Mouse (Mus musculus) hindbrain, embryonic 14.5 days (tissue): ENCODE data around the gene Itgad. TPM values are rescaled to one million over a fixed set of nuclear protein-coding genes. Genes with fewer than 3 reads are reported as not detected.

Experiments
- ATAC-seq: fragments of 200-750 bp; cut with Nextera tagmentation; 2 replicates; pipeline ENCODE4 v1.8.0; 2017; ENCODE audit warnings: moderate number of reproducible peaks, mild to moderate bottlenecking, moderate TSS enrichment, moderate library complexity; ENCODE audit not compliant: low FRiP score
- DNase-seq: peaks from one replicate; pipeline ENCODE4 v3.0.0-alpha.2; 2015; ENCODE audit warnings: low spot score
- H3K27ac ChIP-seq: fragments of 300-500 bp; sonication (generic); 2 replicates; pipeline ENCODE4 v1.5.1; 2014; ENCODE audit warnings: mild to moderate bottlenecking, moderate library complexity
- H3K27me3 ChIP-seq: fragments of 300-500 bp; sonication (generic); 2 replicates; pipeline ENCODE4 v1.6.1; 2014; ENCODE audit warnings: mild to moderate bottlenecking, low read length, mixed read lengths; ENCODE audit not compliant: control insufficient read depth, insufficient read depth
- H3K36me3 ChIP-seq: fragments of 300-500 bp; sonication (generic); replicated peaks from 2 replicates; pipeline ENCODE4 v1.6.1; 2014; ENCODE audit not compliant: control insufficient read depth, insufficient read depth
- H3K4me1 ChIP-seq: fragments of 300-500 bp; sonication (generic); replicated peaks from 2 replicates; pipeline ENCODE4 v1.6.1; 2014; ENCODE audit warnings: antibody characterized with exemption, low read length, mixed read lengths; ENCODE audit not compliant: control insufficient read depth, insufficient read depth
- H3K4me2 ChIP-seq: fragments of 300-500 bp; sonication (generic); replicated peaks from 2 replicates; pipeline ENCODE4 v1.6.1; 2014; ENCODE audit warnings: mild to moderate bottlenecking, moderate library complexity
- H3K4me3 ChIP-seq: fragments of 300-500 bp; sonication (generic); replicated peaks from 2 replicates; pipeline ENCODE4 v1.5.1; 2014; ENCODE audit warnings: mild to moderate bottlenecking, low read length
- H3K9ac ChIP-seq: fragments of 300-500 bp; sonication (generic); 2 replicates; pipeline ENCODE4 v1.6.1; 2014
- H3K9me3 ChIP-seq: fragments of 300-500 bp; sonication (generic); 2 replicates; pipeline ENCODE4 v1.6.1; 2016; ENCODE audit warnings: low read length; ENCODE audit not compliant: control insufficient read depth
- WGBS: fragments of 180-500 bp; shearing (Covaris S2); extraction: QIAGEN DNeasy Blood & Tissue Kit; methylation state at CpG from one replicate; pipeline ENCODE4 v1.1.7; 2014; 5-methylcytosine and 5-hydroxymethylcytosine counted together
- polyA plus RNA-seq: library from polyadenylated mRNA; unstranded; fragments of >200 nt; fragmentation: Nextera tagmentation; extraction: Ambion mirVana; gene quantifications from 2 replicates; pipeline ENCODE4 v1.2.1, GENCODE M21; 2014

Itgad gene
- polyA plus RNA-seq, 1 experiment from 2014 or later: not detected

DNA sequence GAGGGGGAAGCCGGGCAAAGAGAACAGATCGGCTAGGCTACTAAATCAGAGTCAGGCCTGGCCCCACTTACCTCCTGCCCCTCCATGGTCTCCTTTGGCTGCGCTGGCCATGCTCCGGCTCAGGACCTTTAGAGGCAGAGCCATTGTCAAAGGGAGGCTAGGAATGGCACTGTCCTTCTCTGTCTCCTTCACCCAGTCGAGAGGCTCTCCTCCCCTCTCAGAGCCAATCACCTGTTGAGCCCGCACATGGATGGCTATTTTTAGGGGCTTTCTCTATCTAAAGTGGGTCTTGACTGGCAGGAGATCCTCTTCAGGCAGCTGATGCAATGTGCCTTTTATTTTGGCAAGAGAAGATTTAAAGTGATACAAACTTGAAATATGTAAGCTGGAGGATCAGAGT, 52.0 kb downstream of the Itgad start, which contains the start of gene Cox6a2:
TSS of gene Cox6a2 (minus strand) at position 236 of the 400 bp plus-strand sequence.
- Histone ChIP-seq H3K36me3 (no peaks in the 10 kb centered on the region), H3K9me3 (no peaks in the 10 kb centered on the region), H3K4me2 (no peak within 1 kb of the TSS), H3K27me3 (no peaks in the 10 kb centered on the region), H3K9ac (no peak within 1 kb of the TSS), H3K27ac (no peak within 1 kb of the TSS), H3K4me3 (no peak within 1 kb of the TSS), H3K4me1 (no peaks in the 10 kb centered on the region)
- WGBS: 85% methylated on average over 6 of the region's 6 CpGs
- ATAC-seq (no peak), DNase-seq (no peak)

- Histone ChIP-seq H3K36me3 (no peaks in the 10 kb centered on the region), H3K27ac (no peak overlapping the region), H3K4me3 (no peak overlapping the region), H3K9ac (no peak overlapping the region), H3K27me3 (no peaks in the 10 kb centered on the region), H3K4me1 (no peaks in the 10 kb centered on the region), H3K9me3 (no peaks in the 10 kb centered on the region), H3K4me2 (no peak overlapping the region)
- ATAC-seq: no peak
- DNase-seq: peak; percentile 86
- 7% methylated on average over 4 of the region's 4 CpGs for WGBS
Measured at GRCm38 (mm10) chr7:128208187-128208586, 54.0 kb downstream of the Itgad start.

DNA sequence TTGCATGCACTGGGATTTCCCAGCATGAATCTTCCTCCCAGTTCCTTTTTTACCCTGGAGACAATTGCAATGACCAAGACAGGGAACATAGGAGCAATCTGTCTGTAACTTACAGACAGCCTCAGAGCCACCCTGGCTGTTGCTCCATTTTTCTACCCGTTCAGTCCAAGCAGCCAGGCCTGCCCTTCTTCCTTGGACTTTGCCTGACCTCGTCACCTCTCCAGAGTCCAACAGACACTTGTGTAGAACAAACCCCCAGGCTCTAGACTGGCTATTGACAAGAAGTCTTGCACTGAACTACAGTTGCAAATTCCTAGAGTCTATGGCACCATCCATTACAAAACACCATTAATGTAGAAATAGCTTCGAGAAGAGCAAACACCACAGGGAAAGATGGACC, 55.6 kb downstream of the Itgad start:
- ATAC-seq: no peak
- Histone ChIP-seq H3K9me3 (no peaks in the 10 kb centered on the region), H3K27me3 (no peaks in the 10 kb centered on the region), H3K36me3 (no peaks in the 10 kb centered on the region), H3K27ac (no peak overlapping the region), H3K4me3 (no peak overlapping the region), H3K4me2 (no peak overlapping the region), H3K9ac (0 out of 2 replicates have a peak overlapping the region, but pooled peaks have one; percentile 20), H3K4me1 (no peaks in the 10 kb centered on the region)
- DNase-seq: no peak
- WGBS: 58% methylated on average over 3 of the region's 3 CpGs

DNA sequence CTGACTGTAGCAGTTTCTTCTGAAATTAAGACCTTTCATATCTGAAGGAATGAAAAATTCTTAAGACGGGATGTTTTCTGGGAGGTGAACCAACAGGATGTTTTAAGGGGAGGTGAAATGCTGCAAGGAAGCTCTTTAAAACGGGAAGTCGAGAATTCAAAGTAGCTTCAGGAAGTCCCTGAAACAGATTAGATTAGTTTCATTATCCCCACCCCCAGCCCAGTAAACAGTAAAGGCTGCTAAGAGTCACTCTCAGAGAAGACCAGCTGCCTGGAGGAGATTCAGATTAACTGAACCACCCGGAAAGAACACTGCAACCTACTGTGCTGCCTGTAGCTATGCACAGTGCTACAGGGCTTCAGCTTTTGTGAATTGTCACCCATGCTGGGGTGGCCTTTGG, 65.8 kb downstream of the Itgad start:
- Histone ChIP-seq H3K4me1 (no peaks in the 10 kb centered on the region), H3K4me2 (no peak overlapping the region), H3K36me3 (no peaks in the 10 kb centered on the region), H3K27ac (no peak overlapping the region), H3K27me3 (no peaks in the 10 kb centered on the region), H3K4me3 (no peak overlapping the region), H3K9ac (no peak overlapping the region), H3K9me3 (no peaks in the 10 kb centered on the region)
- DNase-seq (no peak), ATAC-seq (no peak)
- WGBS: 88% methylated on average over 4 of the region's 4 CpGs

DNA sequence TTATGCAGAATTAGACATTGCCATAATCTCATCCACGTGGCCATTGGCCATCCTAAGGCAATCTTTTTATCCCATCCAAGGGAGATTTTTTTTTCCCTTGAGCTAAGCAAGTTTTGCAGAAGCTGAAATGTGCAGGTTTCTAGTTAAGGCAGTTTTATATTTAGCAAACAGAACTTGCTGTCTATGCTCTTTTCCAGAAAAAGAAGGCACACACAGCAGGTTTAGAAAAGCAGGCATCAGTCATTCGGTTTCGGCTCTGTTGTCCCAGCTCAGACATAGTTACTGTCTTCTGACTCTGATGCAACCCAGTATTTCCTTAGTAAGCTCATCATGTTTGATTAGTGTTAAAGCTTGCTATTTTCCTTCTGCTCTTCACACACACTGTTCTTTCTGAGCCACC, 66.8 kb downstream of the Itgad start:
- no peak for DNase-seq
- H3K4me1 ChIP-seq: no peaks in the 10 kb centered on the region
- WGBS: 92% methylated on average over 3 of the region's 3 CpGs
- no peak overlapping the region for H3K4me3 ChIP-seq
- H3K36me3 ChIP-seq: no peaks in the 10 kb centered on the region
- no peak overlapping the region for H3K27ac ChIP-seq
- H3K9ac ChIP-seq: no peak overlapping the region
- no peaks in the 10 kb centered on the region for H3K27me3 ChIP-seq
- no peak for ATAC-seq
- H3K9me3 ChIP-seq: no peaks in the 10 kb centered on the region
- no peak overlapping the region for H3K4me2 ChIP-seq

DNA sequence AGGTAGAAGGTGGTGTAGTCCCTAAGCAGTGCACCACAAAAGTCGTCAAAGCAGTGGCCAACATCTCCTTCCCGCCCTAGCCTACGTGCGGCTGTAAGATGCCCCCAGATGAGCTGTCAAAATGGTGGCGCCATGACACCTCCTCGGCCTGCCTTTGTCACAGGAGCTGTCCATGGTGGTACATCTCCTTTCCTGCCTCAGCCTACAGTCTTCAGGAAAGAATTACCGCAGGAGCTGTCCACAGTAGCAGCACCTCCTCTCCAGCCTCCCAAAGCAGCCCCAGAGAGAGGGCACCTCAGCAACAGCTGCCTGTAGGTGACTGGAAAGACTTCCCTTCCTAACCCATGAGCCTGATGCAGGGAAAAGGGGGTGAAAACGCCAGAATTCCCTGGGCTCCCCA, 77.6 kb downstream of the Itgad start:
- ATAC-seq: no peak
- Histone ChIP-seq H3K27me3 (no peaks in the 10 kb centered on the region), H3K4me2 (no peak overlapping the region), H3K4me1 (0 out of 2 replicates have a peak, but pooled peaks cover 2% of the 10 kb centered on the region), H3K4me3 (no peak overlapping the region), H3K27ac (no peak overlapping the region), H3K9ac (no peak overlapping the region), H3K36me3 (peaks cover 7% of the 10 kb centered on the region; the same call in 1 of the 2 replicates), H3K9me3 (no peaks in the 10 kb centered on the region)
- WGBS: 46% methylated on average over 8 of the region's 8 CpGs
- DNase-seq: no peak

GRCm38 (mm10) chr7:128234796-128235195, 80.6 kb downstream of the Itgad start:
- ATAC-seq (no peak), DNase-seq (no peak)
- no peak overlapping the region for H3K4me2 ChIP-seq
- peaks cover 7% of the 10 kb centered on the region; the same call in 1 of the 2 replicates for H3K36me3 ChIP-seq
- no peaks in the 10 kb centered on the region for H3K27me3 ChIP-seq
- H3K4me3 ChIP-seq: no peak overlapping the region
- 86% methylated on average over 2 of the region's 2 CpGs for WGBS
- H3K9me3 ChIP-seq: no peaks in the 10 kb centered on the region
- H3K27ac ChIP-seq: no peak overlapping the region
- H3K9ac ChIP-seq: no peak overlapping the region
- H3K4me1 ChIP-seq: peaks cover 16% of the 10 kb centered on the region; the same call in 1 of the 2 replicates

DNA sequence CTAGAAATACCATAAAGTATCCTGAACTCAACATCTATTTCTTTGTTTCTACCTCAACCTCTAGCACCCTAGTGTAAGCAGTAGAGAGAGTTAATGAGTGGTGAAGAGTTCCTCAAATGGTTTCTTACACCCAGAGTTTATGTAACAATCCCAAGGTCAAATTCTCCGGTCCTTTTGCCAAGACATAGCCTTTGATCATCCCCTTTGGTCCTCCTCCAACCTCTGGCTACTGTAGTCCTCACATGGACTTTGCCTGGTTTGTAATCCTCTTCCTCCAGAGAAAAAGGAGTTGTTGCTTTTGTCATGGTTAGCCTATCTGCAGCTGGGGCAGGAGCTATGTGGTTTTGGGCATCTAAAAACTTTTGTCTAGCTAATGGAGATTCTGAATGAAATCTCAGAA, 81.3 kb downstream of the Itgad start:
- ATAC-seq: no peak
- WGBS: 97% methylated on average over 1 of the region's 1 CpGs
- no peak for DNase-seq

GRCm38 (mm10) chr7:128236426-128236825, 82.2 kb downstream of the Itgad start:
- Histone ChIP-seq H3K4me2 (peak overlapping the region; percentile 66), H3K27me3 (no peaks in the 10 kb centered on the region), H3K9me3 (no peaks in the 10 kb centered on the region), H3K4me3 (no peak overlapping the region), H3K36me3 (peaks cover 21% of the 10 kb centered on the region), H3K4me1 (peaks cover 16% of the 10 kb centered on the region; the same call in 1 of the 2 replicates), H3K27ac (no peak overlapping the region), H3K9ac (peak overlapping the region; percentile 80; the same call in 1 of the 2 replicates)
- no peak for ATAC-seq
- WGBS: 96% methylated on average over 13 of the region's 13 CpGs
- no peak for DNase-seq

More for the DNA sequence above, 81.3 kb downstream of the Itgad start:
- H3K4me1 ChIP-seq: peaks cover 16% of the 10 kb centered on the region; the same call in 1 of the 2 replicates
- no peak overlapping the region for H3K27ac ChIP-seq
- no peak overlapping the region for H3K9ac ChIP-seq
- no peaks in the 10 kb centered on the region for H3K27me3 ChIP-seq
- H3K9me3 ChIP-seq: no peaks in the 10 kb centered on the region
- no peak overlapping the region for H3K4me3 ChIP-seq
- peaks cover 14% of the 10 kb centered on the region for H3K36me3 ChIP-seq
- H3K4me2 ChIP-seq: no peak overlapping the region
